Mouse (Mus musculus) cerebellum, postnatal 4 days (tissue): ENCODE measurements around the gene Prtg.

Experiments
- DNase-seq, 2 experiments: peaks; one replicate each; pipeline ENCODE4 v3.0.0; 2022; ENCODE audit warnings: low spot score in 2 of 2, mixed read lengths in 1 of 2

The Prtg gene

GRCm38 (mm10) chr9:72809077-72809476 lies 2.4 kb downstream of the Prtg start:
- no peak for DNase-seq

- no peak for DNase-seq
Observed at GRCm38 (mm10) chr9:72810607-72811006, 3.9 kb downstream of the Prtg start.

GRCm38 (mm10) chr9:72812091-72812490 lies 5.4 kb downstream of the Prtg start:
- no peak for DNase-seq

GRCm38 (mm10) chr9:72812594-72813570 lies 6.2 kb downstream of the Prtg start:
- no peak for DNase-seq

- DNase-seq: no peak
Observed at GRCm38 (mm10) chr9:72825511-72825910, 18.8 kb downstream of the Prtg start.

GRCm38 (mm10) chr9:72825976-72826375 lies 19.3 kb downstream of the Prtg start:
- DNase-seq: no peak

GRCm38 (mm10) chr9:72828616-72829257 lies 22.1 kb downstream of the Prtg start:
- no peak for DNase-seq

- DNase-seq: no peak
Observed at GRCm38 (mm10) chr9:72833992-72834696, 27.5 kb downstream of the Prtg start.

GRCm38 (mm10) chr9:72835007-72835406 lies 28.3 kb downstream of the Prtg start:
- no peak for DNase-seq

- no peak for DNase-seq
Observed at GRCm38 (mm10) chr9:72836708-72837495, 30.2 kb downstream of the Prtg start.

GRCm38 (mm10) chr9:72837598-72838160 lies 31.0 kb downstream of the Prtg start:
- DNase-seq: no peak

GRCm38 (mm10) chr9:72838256-72838655 lies 31.6 kb downstream of the Prtg start:
- no peak for DNase-seq

GRCm38 (mm10) chr9:72839346-72839990 lies 32.8 kb downstream of the Prtg start:
- no peak for DNase-seq

- DNase-seq: no peak
Observed at GRCm38 (mm10) chr9:72844496-72844895, 37.8 kb downstream of the Prtg start.

- no peak for DNase-seq
Observed at GRCm38 (mm10) chr9:72846160-72846559, 39.5 kb downstream of the Prtg start.

GRCm38 (mm10) chr9:72851541-72851940 lies 44.9 kb downstream of the Prtg start:
- no peak for DNase-seq

GRCm38 (mm10) chr9:72851979-72852378 lies 45.3 kb downstream of the Prtg start:
- DNase-seq: no peak

- DNase-seq: no peak
Observed at GRCm38 (mm10) chr9:72853681-72854190, 47.1 kb downstream of the Prtg start.

GRCm38 (mm10) chr9:72856721-72857120 lies 50.0 kb downstream of the Prtg start:
- DNase-seq: no peak

- DNase-seq: no peak
Observed at GRCm38 (mm10) chr9:72860764-72861163, 54.1 kb downstream of the Prtg start.
